Mouse (Mus musculus) lung, embryonic 14.5 days (tissue): Measurements from ENCODE around the gene Cntn5. TPM values are rescaled to one million over a fixed set of nuclear protein-coding genes. Genes with fewer than 3 reads are reported as not detected.

Experiments
- ATAC-seq: fragments of 200-750 bp; cut with Nextera tagmentation; 2 replicates; pipeline ENCODE4 v1.8.0; 2017; ENCODE audit warnings: mild to moderate bottlenecking, moderate TSS enrichment, moderate library complexity; ENCODE audit not compliant: insufficient read depth
- DNase-seq: peaks from one replicate; pipeline ENCODE4 v3.0.0-alpha.2; 2015
- H3K27ac ChIP-seq: fragments of 300-500 bp; sonication (generic); 2 replicates; pipeline ENCODE4 v1.5.1; 2014; ENCODE audit warnings: low read depth, mild to moderate bottlenecking, moderate library complexity
- H3K27me3 ChIP-seq: fragments of 300-500 bp; sonication (generic); 2 replicates; pipeline ENCODE4 v1.6.1; 2014; ENCODE audit warnings: low read length, control low read depth; ENCODE audit not compliant: insufficient read depth
- H3K36me3 ChIP-seq: fragments of 300-500 bp; sonication (generic); 2 replicates; pipeline ENCODE4 v1.6.1; 2014; ENCODE audit warnings: control low read depth; ENCODE audit not compliant: insufficient read depth
- H3K4me1 ChIP-seq: fragments of 300-500 bp; sonication (generic); 2 replicates; pipeline ENCODE4 v1.6.1; 2014; ENCODE audit warnings: antibody characterized with exemption, control low read depth; ENCODE audit not compliant: insufficient read depth
- H3K4me2 ChIP-seq: fragments of 300-500 bp; sonication (generic); 2 replicates; pipeline ENCODE4 v1.6.1; 2014; ENCODE audit warnings: mild to moderate bottlenecking
- H3K4me3 ChIP-seq: fragments of 300-500 bp; sonication (generic); 2 replicates; pipeline ENCODE4 v1.5.1; 2014; ENCODE audit warnings: low read depth, low read length
- H3K9ac ChIP-seq: fragments of 300-500 bp; sonication (generic); 2 replicates; pipeline ENCODE4 v1.6.1; 2014
- H3K9me3 ChIP-seq: fragments of 300-500 bp; sonication (generic); 2 replicates; pipeline ENCODE4 v1.6.1; 2016; ENCODE audit warnings: low read depth, low read length, control low read depth
- CTCF ChIP-seq: IDR thresholded peaks from 2 replicates; pipeline ENCODE4 v1.5.1; 2016; ENCODE audit warnings: antibody characterized with exemption, low read depth
- WGBS: fragments of 180-500 bp; shearing (Covaris S2); extraction: QIAGEN DNeasy Blood & Tissue Kit; methylation state at CpG from one replicate; pipeline ENCODE4 v1.1.7; 2014; 5-methylcytosine and 5-hydroxymethylcytosine counted together
- polyA plus RNA-seq: library from polyadenylated mRNA; unstranded; fragments of >200 nt; fragmentation: Nextera tagmentation; extraction: Ambion mirVana; gene quantifications from 2 replicates; pipeline ENCODE4 v1.2.1, GENCODE M21; 2014

Gene Cntn5
- polyA plus RNA-seq, 1 experiment from 2014 or later, result not detected

DNA sequence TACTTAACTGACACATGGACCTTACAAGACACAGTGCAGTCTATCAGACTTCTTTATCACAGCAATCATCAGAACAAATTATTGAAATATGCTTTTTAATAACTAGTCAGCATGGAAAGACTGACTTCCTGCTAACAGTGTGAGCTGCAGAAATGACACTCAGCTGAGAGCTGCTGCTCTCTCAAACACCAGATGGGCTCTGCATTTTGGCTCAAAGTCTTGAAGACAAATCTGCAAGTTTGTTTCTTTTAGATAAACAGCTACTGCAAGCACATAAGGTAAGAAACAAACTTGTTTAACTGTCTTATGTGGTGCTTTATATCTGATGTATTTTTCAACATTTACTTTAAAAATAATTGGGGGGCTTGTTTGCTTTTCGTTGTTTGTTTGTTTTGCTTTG lies 87.9 kb downstream of the Cntn5 start:
- 40% methylated on average over 1 of the region's 1 CpGs for WGBS

DNA sequence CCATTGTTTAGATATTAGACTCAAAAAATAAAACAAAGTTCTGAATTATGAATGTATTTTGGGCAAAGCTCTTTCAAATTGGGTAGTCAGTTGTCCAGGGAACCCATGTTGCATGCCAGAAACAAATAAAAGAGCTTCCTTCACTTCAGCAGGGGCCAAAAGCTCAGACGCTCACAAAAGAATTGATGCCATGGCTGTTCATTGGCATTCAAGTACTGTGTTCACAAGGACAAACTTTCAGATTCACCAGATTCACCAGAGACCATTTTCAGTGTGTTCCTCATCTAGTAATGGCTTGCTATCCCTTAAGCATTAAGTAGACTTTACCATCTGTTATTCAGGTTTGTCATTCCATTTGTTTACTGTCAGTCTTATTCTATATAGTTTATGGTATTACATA lies 107.4 kb downstream of the Cntn5 start:
- TF ChIP-seq CTCF, result no peak

More for the DNA sequence above, 87.9 kb downstream of the Cntn5 start:
- Histone ChIP-seq H3K4me3 (no peak overlapping the region), H3K9ac (no peak overlapping the region), H3K27me3 (no peaks in the 10 kb centered on the region), H3K36me3 (no peaks in the 10 kb centered on the region), H3K9me3 (no peaks in the 10 kb centered on the region), H3K27ac (no peak overlapping the region), H3K4me1 (no peaks in the 10 kb centered on the region), H3K4me2 (no peak overlapping the region)
- ATAC-seq (no peak), DNase-seq (no peak)
- no peak for TF ChIP-seq CTCF

DNA sequence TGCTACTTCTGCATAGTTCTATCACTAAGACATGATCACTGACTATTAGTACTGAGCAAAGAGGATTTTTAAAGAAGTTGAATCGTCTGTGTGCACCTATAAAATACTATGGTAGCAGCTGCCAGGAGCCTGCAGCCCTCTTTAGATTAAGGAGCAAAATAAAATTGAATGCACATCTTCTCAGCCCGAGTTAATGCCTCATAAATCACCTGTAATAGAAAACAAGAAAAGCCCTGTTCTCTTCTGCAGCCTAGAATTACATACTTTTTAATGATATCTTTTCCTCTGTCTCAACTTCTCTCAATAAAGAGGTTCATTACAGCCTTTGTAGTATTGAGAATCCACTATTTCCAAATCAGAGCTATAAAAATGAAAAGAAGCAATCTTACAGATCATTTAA lies 109.5 kb downstream of the Cntn5 start:
- Histone ChIP-seq H3K4me1 (no peaks in the 10 kb centered on the region), H3K36me3 (no peaks in the 10 kb centered on the region), H3K27me3 (no peaks in the 10 kb centered on the region), H3K27ac (no peak overlapping the region), H3K9ac (no peak overlapping the region), H3K4me3 (no peak overlapping the region), H3K9me3 (no peaks in the 10 kb centered on the region), H3K4me2 (no peak overlapping the region)
- 54% methylated on average over 2 of the region's 2 CpGs for WGBS
- DNase-seq (no peak), ATAC-seq (no peak)
- TF ChIP-seq CTCF, result no peak

More for the DNA sequence above, 107.4 kb downstream of the Cntn5 start:
- Histone ChIP-seq H3K27me3 (no peaks in the 10 kb centered on the region), H3K4me2 (no peak overlapping the region), H3K27ac (no peak overlapping the region), H3K4me3 (no peak overlapping the region), H3K4me1 (no peaks in the 10 kb centered on the region), H3K9me3 (no peaks in the 10 kb centered on the region), H3K9ac (no peak overlapping the region), H3K36me3 (no peaks in the 10 kb centered on the region)
- WGBS, result 88% methylated on average over 1 of the region's 1 CpGs
- no peak for DNase-seq
- no peak for ATAC-seq

DNA sequence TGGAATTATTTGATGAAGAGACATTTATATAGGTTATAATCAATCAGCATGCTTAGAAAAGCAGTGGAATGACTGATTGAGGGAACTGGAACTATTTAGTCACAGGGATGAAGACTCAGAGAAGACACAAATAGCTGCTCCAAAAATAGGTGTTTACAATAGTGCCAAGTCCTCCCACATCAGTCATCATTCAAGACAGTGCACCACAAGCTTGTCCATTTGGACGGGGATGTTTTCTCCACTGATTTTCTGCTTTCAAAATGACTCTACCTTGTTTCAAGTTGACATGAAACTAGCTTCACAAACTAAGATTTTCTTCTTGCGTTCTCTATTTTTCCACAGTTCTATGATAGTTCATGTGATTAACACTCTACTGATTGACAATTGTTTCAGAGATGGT lies 172.7 kb downstream of the Cntn5 start:
- DNase-seq (no peak), ATAC-seq (no peak)
- no peaks in the 10 kb centered on the region for H3K9me3 ChIP-seq
- H3K4me3 ChIP-seq, result no peak overlapping the region
- no peaks in the 10 kb centered on the region for H3K27me3 ChIP-seq
- no peak overlapping the region for H3K4me2 ChIP-seq
- H3K4me1 ChIP-seq, result no peaks in the 10 kb centered on the region
- H3K36me3 ChIP-seq, result no peaks in the 10 kb centered on the region
- no peak for TF ChIP-seq CTCF
- H3K9ac ChIP-seq, result no peak overlapping the region
- WGBS, result 79% methylated on average over 2 of the region's 2 CpGs
- H3K27ac ChIP-seq, result no peak overlapping the region

DNA sequence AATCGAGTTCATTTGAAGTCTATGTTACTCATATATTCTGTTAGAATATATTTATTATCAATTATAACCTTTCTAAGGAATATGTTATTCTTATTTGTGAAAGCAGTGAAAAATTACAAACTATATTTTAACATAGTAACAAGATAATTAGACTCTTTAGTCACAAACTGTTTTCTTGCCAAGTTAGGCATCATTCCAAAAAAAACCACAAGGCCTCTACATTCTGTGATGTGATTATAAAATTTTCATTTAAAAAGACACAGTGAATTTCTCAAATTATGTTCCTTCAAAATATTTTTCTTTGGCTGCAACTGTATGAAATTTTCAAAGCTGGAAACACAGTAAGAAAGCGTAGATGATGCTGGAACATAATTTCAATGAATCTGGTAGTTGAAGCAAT lies 180.4 kb downstream of the Cntn5 start:
- TF ChIP-seq CTCF, result no peak
- H3K9me3 ChIP-seq, result no peaks in the 10 kb centered on the region
- no peak overlapping the region for H3K9ac ChIP-seq
- no peak overlapping the region for H3K4me2 ChIP-seq
- H3K36me3 ChIP-seq, result no peaks in the 10 kb centered on the region
- DNase-seq, result no peak
- no peak for ATAC-seq
- H3K27ac ChIP-seq, result no peak overlapping the region
- H3K4me1 ChIP-seq, result no peaks in the 10 kb centered on the region
- WGBS, result 64% methylated on average over 2 of the region's 2 CpGs
- H3K4me3 ChIP-seq, result no peak overlapping the region
- no peaks in the 10 kb centered on the region for H3K27me3 ChIP-seq

DNA sequence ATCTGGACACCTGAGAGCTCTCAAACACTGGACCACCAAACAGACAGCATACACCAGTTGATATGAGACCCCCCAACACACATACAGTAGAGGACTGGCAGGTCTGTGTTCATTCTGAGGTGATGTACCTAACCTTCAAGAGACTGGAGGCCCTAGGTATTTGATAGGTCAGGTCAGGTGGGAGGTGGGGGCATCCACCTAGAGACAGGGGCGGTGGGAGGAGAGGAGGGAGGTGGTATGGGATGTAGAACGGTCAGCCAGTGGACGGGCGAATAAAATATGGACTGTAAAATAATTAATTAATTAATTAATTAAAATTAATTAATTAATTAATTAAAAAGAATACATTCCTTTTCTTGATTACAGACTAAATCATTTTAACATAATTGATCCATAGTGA lies 182.5 kb downstream of the Cntn5 start:
- DNase-seq, result no peak
- H3K9ac ChIP-seq, result no peak overlapping the region
- no peak for ATAC-seq
- H3K36me3 ChIP-seq, result no peaks in the 10 kb centered on the region
- H3K4me2 ChIP-seq, result no peak overlapping the region
- no peaks in the 10 kb centered on the region for H3K27me3 ChIP-seq
- no peak overlapping the region for H3K27ac ChIP-seq
- no peaks in the 10 kb centered on the region for H3K9me3 ChIP-seq
- H3K4me3 ChIP-seq, result no peak overlapping the region
- WGBS, result 87% methylated on average over 4 of the region's 4 CpGs
- TF ChIP-seq CTCF, result no peak
- H3K4me1 ChIP-seq, result no peaks in the 10 kb centered on the region

DNA sequence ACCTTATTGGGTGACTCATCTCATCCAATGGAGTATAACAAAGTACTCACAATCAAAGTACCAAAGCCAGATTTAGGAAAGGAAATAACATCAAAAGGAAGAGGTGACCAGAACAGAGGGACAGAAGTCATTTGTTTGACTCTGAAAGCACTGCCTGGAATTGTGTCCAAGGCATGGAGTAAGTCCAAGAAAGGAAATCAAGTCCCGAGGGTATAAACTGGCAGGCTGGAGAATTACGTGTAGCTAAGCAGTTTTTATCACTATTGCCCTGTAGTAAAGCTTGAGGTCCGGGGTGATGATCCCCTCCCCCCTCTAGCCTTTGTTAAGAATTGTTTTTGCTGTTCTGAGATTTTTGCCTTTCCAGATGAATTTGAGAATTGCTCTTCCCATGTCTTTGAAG lies 185.6 kb downstream of the Cntn5 start:
- H3K9ac ChIP-seq, result no peak overlapping the region
- 65% methylated on average over 3 of the region's 3 CpGs for WGBS
- H3K4me3 ChIP-seq, result no peak overlapping the region
- no peaks in the 10 kb centered on the region for H3K4me1 ChIP-seq
- no peak for TF ChIP-seq CTCF
- no peak overlapping the region for H3K27ac ChIP-seq
- no peaks in the 10 kb centered on the region for H3K36me3 ChIP-seq
- no peaks in the 10 kb centered on the region for H3K27me3 ChIP-seq
- DNase-seq (no peak), ATAC-seq (no peak)
- H3K4me2 ChIP-seq, result no peak overlapping the region
- H3K9me3 ChIP-seq, result no peaks in the 10 kb centered on the region

DNA sequence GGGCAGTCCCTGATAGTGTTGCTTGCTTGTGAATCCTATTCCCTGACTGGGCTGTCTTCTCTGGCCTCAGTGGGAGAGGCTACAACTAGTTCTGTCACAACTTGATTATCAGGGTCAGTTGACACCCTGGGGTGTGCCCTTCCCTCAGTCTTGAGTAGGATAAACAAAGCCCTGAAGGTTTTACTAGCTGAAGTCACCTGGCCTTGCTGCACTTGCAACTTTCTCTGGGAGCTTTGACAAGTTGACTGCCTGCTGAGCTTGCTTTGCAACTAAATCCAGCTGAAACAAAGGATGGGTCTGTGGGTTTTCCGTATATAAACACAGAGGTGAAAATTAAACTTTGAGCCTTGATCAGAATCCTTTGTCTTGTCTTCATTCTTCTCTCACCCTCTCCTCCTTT lies 190.9 kb downstream of the Cntn5 start:
- H3K4me2 ChIP-seq, result no peak overlapping the region
- H3K36me3 ChIP-seq, result no peaks in the 10 kb centered on the region
- WGBS, result 22% methylated on average over 1 of the region's 1 CpGs
- no peak overlapping the region for H3K9ac ChIP-seq
- H3K4me1 ChIP-seq, result no peaks in the 10 kb centered on the region
- no peak for TF ChIP-seq CTCF
- no peak overlapping the region for H3K4me3 ChIP-seq
- no peaks in the 10 kb centered on the region for H3K9me3 ChIP-seq
- ATAC-seq, result no peak
- H3K27ac ChIP-seq, result no peak overlapping the region
- DNase-seq, result no peak
- H3K27me3 ChIP-seq, result no peaks in the 10 kb centered on the region
